Mouse (Mus musculus): ENCODE measurements around the gene Mrpl33. TPM values are rescaled to one million over a fixed set of nuclear protein-coding genes. Genes with fewer than 3 reads are reported as not detected.

Mrpl33 gene
- polyA plus RNA-seq (2014; fragmentation: Illumina TruSeq; extraction: RNeasy Lipid Tissue Mini Kit (QIAGEN cat#74804); ENCODE audit: low read depth, low replicate concordance) = 51.9 TPM

DNA sequence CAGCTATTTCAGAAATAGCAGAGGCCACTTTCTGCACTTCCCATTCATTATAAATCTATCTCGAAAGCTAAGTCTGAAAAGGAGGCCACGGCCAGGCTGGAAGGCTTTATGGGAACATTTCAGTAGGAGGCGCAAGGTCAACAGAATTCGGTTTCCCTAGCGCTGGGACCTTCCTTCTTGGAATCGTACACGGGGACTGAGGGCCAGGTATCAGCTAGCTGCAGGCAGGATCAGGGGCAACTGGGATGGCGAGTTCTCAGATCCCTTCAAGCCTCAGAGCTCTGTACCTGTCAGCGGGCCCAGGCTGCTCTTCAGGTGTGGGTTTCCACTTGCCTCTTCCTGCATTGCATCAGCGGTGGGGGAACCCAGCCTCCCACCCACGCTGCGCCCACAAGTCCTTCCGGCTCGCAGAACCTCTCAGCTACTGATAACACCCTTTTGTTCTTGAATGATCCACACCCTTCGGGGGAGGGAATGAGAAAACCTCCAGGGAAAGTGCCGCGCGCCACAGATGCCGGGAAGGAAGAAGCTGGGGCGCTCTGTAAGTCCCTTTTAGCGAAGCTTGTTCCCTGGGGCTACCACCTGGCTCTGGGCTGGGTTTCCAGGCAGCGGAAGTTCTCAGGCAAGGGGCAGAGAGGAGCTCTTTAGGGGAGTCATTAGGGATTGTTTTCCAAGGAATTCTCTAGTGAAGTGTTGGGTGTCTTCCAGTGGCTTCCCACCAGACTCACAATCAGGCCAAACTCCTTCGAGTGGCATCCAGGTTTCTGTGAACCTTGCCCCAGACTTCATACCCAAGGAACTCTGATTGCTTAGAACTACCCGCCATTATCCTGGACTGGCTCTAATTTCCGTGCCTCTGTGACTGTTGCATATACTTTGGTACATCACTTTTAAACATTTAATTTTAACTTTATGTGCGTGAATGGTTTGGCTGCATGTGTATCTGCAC lies at the start of gene Mrpl33:
Gene Mrpl33, plus strand, starts transcription at position 455 of the 949 bp plus-strand sequence.

DNA sequence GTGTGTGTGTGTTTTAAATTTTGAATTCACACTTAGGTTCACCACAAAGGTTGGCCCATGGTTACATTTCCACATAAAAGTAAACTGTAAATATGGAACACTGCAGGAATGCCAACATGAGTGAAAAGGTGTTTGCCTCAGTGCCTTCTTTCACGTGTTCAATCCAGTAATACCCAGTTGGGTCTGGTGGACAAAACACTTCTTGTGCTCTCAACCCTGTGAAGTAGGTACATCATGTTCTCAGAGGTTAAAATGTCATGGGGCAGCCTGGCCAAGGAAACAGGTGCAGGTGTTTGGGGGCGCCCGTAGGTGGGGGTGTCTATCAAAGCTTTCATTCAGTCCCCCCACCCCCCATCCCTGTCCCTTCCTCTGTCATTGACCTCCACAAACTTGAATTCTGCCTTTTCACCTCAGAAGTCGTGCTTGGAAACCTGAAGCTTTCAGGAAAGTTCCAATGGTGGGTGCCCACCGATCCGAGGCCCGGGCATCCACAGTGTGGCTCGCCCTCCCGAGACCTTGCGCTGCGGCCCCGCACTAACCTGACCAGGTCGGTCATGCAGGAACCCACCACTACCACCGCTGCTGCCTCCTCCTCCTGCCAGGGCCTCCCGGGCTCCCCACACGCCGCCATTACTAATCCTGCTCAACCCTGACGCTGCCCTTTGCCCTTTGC lies 100.4 kb downstream of the Mrpl33 start, which contains the start of gene Rbks:
Gene Rbks, minus strand, starts transcription at position 657 of the 673 bp plus-strand sequence.

DNA sequence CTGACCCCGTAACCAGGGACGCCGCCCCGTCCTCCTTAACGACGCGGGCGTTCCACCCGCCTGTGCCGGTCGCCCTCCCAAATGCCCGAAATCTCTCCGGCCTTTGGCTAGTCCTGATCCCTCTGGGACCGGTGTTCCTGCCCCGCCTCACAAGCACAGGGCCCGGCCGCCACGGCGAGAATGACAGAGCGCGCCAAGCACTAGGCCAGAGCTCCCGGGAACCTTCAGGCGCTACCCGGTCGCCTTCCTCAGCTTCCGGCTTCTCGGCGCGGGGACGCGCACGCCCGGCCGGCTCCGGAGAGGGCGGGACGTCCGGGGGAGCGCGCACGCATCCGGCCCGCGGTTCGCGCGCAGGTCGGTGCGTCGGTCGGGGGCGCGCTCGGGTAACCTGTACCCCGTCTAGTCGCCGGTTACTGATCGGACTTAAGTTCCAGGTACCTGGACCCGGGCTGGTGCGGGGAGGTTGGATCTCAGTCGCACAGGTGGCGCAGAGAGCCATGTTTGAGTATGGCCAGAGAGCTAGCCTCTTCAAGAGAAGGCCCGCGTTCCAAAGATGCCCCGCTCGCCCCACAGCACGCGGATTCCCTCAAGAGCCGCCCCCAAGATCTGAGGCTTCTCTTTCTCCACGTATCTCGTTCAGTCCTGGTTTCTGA lies 101.0 kb downstream of the Mrpl33 start, which contains the start of gene Babam2:
Gene Babam2, plus strand, starts transcription at position 41 of the 653 bp plus-strand sequence.

Other genes with a start within 250 kb of the Mrpl33 start
- 8.1 TPM for gene Zfp512, start 144.5 kb upstream of the Mrpl33 start, polyA plus RNA-seq (2014; fragmentation: Illumina TruSeq; extraction: RNeasy Lipid Tissue Mini Kit (QIAGEN cat#74804); ENCODE audit: low read depth, low replicate concordance)
- gene 4930548H24Rik, start 111.2 kb upstream of the Mrpl33 start, polyA plus RNA-seq (2014; fragmentation: Illumina TruSeq; extraction: RNeasy Lipid Tissue Mini Kit (QIAGEN cat#74804); ENCODE audit: low read depth, low replicate concordance) = not detected
- 8.7 TPM for gene Gpn1, start 102.2 kb upstream of the Mrpl33 start, polyA plus RNA-seq (2014; fragmentation: Illumina TruSeq; extraction: RNeasy Lipid Tissue Mini Kit (QIAGEN cat#74804); ENCODE audit: low read depth, low replicate concordance)
- gene Slc4a1ap, start 69.9 kb upstream of the Mrpl33 start, polyA plus RNA-seq (2014; fragmentation: Illumina TruSeq; extraction: RNeasy Lipid Tissue Mini Kit (QIAGEN cat#74804); ENCODE audit: low read depth, low replicate concordance) = 25.7 TPM
- 5.4 TPM for gene Supt7l, start 69.1 kb upstream of the Mrpl33 start, polyA plus RNA-seq (2014; fragmentation: Illumina TruSeq; extraction: RNeasy Lipid Tissue Mini Kit (QIAGEN cat#74804); ENCODE audit: low read depth, low replicate concordance)
- 12.9 TPM for gene Rbks, start 100.7 kb downstream of the Mrpl33 start, polyA plus RNA-seq (2014; fragmentation: Illumina TruSeq; extraction: RNeasy Lipid Tissue Mini Kit (QIAGEN cat#74804); ENCODE audit: low read depth, low replicate concordance)
- gene Babam2, start 100.7 kb downstream of the Mrpl33 start, polyA plus RNA-seq (2014; fragmentation: Illumina TruSeq; extraction: RNeasy Lipid Tissue Mini Kit (QIAGEN cat#74804); ENCODE audit: low read depth, low replicate concordance) = 52.8 TPM

Data from liver, adult 10 weeks (tissue).